Mouse (Mus musculus) natural killer cell, adult 2 months (primary cell): ENCODE data around the gene Cfap97d2.
A peak's percentile ranks its signal among the peaks of the same experiment; 100 is the strongest.

ENCODE experiments used
- DNase-seq, 2 experiments: peaks; one replicate each; pipeline ENCODE4 v3.0.0; 2022; ENCODE audit warnings: low spot score in 2 of 2

The Cfap97d2 gene

DNA sequence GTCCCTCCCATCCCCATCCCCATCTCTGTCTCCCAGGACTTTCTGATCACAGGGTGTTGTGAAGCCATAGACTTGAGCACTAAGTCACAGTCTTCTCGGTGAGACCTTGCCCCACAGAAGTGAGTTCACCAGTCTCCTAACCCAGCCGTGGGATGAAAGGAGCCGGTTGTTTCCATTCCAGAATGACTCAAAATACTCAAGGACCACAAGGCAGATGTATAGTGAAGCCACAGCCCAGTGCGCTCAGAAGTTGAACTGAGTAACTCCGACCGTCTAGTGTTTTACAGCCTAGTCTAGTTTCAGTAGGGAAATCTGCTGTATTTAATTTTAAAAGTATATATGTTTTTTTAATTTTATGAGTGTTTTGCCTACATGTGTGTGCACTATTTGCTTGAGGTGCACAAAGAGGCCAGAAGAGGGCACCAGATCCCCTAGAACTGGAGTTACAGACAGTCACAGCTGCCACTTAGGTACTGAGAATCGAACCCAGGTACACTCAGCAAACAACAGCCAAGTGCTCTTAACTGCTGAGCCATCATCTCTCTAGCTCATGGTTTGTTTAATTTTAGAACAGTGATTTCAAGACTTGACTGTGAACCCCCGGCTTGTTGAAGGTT is 18.5 kb upstream of the Cfap97d2 start:
- DNase-seq = peak in 1 of 2 experiments; percentile 28

DNA sequence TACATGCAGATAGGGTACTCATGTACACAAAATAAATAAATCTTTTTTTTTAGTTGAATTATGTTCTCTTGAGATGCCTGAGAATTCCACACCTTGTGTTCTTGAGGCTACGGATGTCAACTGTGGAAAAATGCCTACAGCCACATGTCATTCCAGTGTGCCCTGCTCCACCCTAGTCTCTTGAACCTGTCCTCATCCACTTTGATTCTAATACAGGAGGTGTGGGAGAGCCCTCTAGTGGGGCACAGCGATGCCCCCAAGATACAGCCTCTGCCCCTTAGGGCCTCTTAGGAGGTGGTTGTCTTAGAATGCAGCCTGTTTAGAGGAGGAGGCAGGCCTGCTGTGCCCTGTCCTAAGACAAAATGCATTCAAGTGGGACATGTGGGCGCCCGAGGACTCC is 17.7 kb upstream of the Cfap97d2 start:
- peak in 1 of 2 experiments; percentile 26 for DNase-seq

DNA sequence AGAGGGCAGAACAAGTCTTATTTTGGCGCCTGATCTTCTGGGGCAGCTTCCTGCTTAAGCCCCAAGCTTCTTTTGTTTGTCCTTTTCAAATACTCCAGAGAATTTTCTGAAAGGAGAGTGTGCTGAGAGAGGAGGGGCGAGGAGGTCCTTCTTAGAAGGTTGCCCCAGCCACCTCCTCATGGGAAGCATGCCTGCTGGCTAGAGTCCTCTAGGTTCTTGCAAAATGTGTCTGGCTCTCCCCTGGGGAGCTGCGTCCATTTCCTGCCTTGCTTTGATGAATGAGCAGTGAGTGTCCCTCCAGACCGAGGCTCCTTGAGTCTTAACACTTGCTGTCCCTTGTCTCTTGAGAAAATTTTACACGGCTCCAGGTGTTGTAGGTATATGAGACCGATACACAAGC is 17.2 kb upstream of the Cfap97d2 start:
- no peak for DNase-seq

DNA sequence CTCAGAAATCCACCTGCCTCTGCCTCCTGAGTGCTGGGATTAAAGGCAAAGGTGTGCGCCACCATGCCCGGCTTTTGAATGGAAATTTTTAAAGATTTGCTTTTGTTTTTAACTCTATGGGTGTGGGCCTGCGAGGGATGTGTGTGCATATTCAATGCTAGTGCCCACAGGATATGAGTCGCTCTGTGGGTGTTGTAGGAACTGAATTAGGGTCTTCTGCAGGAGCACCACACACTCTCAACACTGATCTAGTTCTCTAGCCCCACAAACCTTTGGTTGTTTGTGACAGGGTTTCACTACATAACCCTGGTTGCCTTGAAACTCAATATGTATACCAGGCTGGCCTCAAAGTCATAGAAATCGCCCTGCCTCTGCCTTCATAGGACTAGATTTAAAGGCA is 16.4 kb upstream of the Cfap97d2 start:
- DNase-seq = no peak

DNA sequence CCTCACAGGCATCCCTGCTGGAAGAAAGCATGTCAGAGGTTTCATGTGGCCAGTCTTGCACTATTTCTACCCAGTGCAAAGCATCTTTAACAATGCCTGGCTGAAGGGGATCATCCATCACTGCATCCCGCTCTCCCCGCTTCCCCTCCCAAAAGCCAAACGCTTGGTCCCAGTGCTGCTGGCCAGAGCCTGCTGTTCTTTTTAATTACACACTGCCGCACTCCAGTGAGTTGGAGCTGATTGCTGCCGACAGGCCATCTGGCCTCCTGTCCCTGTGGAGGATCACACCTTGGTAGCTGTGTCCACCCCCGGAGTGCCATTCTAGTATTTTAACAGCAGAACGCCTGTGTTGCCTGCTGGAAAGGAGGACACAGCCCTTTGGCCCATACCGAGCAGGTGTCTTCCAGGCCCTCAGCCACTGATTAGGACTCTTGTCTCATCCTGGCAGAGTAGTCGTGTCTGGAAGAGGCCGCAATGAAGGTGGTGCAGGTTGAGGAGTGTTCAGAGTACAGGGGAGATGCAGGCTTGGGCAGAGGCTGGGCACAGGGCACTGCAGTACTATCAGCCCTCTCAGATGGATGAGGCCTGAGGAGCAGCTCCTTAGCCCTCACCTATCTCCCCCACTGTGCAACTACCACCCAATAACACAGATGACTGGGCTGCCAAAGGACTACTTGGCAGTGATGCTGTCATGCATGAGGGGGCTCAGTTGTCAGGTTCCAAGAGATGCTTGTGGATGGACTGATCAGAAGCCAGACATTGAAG is 13.2 kb upstream of the Cfap97d2 start:
- DNase-seq = no peak

DNA sequence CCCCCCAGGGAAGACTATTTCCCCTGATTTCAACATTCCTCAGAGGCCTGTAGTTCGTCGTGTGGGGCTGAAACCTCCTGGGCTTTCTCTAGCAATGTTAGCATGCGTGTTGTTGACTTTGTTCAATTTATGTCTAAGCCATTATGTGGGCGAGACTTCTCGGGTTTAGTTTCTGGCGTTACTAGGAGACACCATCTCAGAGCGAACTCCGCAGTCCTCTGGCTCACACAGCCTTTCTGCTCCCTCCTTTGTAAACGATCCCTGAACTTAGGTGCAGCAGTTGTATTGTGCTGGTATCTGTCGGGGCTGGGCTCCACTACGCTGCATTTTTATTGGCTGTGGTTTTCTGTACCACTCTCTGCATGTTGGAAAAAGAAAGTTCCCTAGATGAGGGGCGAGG is 11.0 kb upstream of the Cfap97d2 start:
- DNase-seq = no peak

DNA sequence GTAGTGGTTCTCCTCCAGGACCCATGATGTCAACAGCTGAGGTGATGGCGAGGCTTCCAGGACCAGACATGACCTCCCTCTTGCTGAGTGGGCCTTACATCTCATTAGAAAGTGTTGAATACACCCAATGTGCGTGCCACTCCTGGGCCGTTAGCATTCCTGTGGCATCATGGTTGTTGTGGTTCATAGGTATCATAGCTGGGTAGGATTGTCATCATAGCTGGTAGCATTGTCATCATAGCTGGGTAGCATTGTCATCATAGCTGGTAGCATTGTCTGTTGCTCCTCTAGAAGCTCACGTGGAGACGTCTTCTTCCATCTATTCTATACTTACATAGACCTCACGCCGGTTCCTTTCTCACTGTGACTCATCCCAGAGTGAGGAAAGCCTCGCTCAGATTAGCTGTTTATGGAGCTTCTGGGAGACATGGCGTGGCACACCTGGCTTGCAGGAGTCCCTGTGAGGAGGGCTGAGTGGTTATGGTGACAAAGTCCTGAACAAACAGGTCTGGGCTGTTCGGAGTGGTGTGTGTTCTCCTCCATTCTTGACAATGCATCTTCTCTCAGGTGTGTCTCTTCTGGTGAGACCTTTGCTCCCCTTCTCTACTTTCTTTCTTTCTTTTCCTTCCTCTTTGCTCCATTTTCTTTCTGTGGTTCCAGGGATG is 10.4 kb upstream of the Cfap97d2 start:
- DNase-seq = no peak

DNA sequence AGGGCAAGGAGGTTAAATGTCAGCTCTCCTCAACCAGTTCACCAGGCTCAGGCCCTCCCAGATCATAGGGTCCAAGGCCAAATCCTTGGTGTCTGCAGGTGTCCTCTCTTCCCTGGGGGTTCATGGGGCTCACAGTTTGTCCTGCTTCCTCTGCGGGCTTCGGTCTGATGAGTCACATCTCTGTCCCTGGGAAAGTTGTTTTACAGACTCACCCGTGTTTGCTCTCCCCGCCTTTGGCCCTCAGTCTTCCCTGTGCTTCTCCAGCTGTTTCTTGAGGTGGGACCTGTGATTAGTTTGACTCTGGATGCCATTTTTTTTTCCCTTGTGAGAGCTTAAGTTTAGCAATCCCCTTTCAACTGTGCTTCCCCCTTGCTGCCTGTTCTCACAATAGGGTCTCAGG is 9.5 kb upstream of the Cfap97d2 start:
- no peak for DNase-seq

DNA sequence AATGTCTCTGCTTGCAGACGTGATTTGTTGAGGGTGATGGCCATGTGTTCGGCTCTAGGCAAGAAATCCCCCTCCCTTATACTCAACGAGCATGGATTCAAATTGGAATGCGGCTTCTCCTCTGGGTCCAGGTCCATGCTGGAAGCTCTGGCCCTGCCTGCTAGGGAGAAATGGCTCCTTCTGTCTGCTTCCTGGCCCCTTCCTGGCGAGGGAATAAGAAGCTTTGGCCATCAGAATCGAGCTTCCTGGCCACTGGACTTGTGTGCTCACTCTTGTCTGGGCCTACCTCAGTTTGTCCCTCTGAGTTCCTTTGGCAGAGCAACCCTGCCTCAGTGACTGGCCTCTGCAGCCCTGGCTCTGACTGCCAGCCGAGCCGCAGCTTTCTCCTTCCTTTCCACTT is 8.5 kb upstream of the Cfap97d2 start:
- DNase-seq = no peak

DNA sequence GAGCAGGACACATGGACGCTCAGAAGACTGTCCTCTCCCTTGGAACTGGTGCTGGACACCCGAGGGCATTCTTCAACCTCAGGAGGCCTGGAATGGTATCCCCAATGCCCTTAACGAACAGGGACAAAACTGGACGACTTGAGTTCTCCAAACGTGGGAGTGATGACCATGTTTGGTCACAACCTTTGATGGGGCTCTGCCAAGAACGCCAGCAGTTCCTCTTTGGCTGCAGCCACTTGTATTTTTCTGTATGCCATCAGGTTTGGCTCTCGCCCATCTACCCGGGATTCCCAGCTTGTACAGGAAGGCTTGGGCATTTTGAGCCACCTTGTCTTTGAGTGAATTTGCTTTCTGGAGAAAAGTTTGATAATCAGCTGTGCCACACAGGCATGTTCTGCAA is 8.0 kb upstream of the Cfap97d2 start:
- DNase-seq = no peak

DNA sequence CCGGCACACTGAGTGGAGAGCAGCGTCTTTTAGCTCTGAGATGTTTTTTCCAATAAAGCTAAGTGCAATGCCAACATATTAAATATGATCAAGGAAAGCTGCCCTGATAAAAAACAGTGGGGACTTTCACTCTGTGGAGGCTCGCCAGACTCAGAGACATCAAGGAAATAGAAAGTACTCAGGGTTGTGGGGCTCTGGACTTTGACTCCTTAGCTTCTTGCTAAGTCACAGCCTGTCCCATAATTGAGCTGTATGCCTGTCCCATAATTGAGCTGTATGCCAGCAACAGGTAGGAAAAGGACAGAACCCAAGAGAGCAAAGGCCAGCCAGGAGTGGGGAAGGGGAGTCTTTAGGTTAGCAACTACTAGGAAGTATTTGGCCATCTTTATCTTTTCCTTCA is 7.4 kb upstream of the Cfap97d2 start:
- no peak for DNase-seq

DNA sequence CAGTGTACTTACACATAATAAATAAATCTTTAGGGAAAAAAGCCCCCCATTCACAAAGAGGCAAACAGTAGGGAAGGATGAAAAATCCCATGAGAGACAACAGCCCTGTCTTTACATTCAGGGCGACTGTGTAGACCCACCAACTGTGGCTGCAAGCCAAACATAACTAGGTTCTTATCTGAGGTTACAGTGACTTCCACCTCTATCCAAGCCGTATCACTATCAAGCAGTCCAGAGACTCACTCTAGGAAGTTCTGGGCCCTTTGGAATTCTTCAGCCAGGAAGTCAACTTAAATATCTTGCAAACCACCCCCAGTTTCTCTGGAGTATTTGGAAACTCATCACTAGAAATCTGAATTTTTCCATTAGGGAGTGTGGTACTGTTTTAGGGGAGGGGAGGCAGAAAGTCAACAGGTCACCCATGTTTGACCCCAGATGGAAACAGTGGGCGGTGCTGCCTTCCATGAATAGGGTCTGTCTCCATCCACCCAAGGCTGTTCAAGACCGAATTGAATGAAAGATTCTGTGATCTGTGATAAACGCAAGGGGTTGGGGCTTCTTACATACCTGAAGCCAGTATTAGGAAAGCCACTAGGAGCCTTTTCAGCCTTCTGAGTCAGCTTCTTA is 6.3 kb upstream of the Cfap97d2 start:
- no peak for DNase-seq

DNA sequence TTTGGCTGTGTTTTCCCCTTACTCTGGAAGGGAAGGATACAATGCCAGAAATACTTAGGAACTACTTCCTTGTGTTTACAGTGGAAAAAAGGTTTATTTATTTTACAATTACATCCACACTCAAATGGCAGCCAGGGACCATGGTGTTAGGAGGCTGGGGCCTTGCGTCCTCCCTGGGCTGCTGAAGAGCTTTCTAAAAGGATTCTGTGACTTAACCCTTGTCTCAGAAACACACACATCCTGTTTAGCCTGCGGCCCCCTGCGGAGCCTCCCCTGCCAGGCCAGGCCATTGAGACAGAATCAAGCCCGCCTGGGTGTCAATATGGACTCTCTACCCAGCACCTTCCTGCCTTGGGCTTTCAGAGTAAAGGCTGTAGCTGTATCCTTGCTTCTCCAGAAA is 2.9 kb upstream of the Cfap97d2 start:
- DNase-seq = no peak

DNA sequence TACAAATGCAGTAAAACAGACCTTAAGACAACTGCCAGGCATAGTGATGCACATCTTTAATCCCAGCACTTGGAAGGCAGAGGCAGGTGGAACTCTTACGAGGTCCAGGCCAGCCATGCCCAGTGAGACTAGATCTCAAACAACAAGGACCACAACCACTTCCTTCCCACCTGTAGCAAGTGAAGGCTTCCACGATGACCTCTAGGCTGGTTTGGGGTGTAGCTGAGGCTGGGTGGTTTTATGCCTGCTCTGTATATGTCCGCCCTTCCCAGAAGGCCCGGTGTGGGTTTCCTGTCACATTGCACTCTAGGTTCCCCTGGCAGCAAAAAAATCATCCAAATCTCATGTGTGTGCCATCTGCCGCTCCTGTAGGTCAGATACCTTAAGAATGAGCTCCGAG is 1.9 kb upstream of the Cfap97d2 start:
- DNase-seq = peak; percentile 31 to 55

DNA sequence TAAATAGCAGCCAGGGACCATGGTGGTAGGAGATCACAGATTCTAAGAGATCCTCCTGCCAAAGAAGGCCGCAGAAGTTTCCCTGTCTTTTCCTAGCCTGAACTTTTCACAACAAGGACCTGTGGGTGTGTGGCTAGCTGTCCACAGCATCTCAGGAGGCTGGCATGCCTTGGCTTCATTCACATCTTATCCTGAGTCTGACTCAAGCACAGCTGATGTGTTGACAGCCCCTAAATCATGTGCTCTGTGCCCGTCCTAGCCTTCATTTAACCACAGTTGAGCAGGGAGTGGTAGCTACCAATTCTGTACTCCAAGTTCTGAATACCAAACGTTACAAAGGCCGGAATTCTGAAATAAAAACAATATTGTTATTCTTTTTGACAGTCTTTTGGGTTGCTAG is 1.4 kb upstream of the Cfap97d2 start:
- DNase-seq = no peak

DNA sequence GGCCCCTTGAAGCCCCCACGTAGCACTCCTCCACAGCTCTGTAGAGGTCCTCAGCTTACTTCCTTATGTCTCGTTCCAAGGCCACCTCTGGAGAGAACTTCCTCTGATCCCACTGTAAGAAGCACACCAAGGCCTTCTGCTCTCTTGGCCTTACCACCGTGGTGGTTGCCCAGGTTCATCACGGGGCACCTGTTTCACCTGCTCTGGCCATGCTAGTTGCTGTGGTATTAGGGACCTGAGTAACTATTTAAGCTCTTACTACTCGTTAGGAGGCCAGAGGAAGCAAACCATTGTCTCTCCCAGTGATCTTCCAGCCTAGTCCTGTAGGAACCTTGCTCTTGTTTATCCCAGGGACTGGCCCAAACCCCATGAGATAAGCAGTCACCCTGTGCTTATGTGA is 1.2 kb downstream of the Cfap97d2 start:
- no peak for DNase-seq

DNA sequence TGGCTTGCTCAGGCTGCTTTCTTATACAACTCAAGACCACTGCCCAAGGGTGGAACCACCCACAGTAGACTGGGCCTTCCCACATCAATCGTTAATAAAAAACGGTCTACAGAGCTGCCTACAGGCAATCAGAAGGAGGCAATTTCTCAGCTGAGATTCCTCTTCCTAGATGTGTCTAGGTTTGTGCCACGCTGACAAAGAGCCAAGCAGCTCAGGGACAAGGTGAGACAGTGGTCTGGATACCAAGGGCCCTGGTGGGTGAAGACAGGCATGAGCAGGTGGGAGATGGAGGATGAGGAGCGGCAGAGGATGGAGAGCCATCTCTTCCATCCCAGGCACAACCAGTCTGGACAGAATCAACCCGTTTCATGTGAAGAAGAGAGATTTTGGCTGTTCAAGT is 2.8 kb downstream of the Cfap97d2 start:
- DNase-seq = no peak

DNA sequence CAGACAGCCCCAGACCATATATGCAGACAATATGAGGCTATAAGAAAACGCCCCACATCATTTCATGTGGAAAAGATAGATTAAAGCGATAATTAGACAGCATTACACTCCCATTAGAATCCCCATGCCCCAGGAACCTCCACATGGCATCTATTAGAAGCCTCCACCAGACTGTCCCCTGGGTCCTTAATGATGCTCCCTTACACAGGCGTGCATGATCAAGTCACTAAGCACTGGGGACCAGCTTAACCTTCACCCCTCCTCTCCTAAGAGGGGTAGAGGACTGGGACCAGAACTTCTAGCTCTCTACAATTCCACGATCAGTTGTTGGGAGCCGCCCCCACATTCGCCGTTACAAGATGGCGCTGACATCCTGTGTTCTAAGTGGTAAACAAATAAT is 13.3 kb downstream of the Cfap97d2 start:
- DNase-seq = no peak

DNA sequence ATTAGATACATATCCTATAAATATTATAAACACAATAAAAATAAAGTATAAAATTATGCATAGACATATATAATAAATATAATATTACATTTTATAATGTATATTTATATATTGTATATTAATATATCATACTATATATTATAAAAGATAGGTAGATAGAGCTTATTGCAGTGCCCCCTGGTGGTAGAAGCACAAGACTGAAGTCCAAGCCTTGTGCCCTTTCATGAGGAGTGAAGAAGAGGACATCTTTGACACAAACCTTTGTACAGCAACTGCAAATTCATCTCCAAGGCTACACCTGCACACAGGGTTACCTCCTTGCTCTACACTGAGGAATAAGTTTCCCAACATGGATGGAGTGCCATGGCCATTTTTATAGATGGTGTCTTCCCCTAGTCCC is 20.0 kb downstream of the Cfap97d2 start:
- DNase-seq = peak; percentile 39 to 66

DNA sequence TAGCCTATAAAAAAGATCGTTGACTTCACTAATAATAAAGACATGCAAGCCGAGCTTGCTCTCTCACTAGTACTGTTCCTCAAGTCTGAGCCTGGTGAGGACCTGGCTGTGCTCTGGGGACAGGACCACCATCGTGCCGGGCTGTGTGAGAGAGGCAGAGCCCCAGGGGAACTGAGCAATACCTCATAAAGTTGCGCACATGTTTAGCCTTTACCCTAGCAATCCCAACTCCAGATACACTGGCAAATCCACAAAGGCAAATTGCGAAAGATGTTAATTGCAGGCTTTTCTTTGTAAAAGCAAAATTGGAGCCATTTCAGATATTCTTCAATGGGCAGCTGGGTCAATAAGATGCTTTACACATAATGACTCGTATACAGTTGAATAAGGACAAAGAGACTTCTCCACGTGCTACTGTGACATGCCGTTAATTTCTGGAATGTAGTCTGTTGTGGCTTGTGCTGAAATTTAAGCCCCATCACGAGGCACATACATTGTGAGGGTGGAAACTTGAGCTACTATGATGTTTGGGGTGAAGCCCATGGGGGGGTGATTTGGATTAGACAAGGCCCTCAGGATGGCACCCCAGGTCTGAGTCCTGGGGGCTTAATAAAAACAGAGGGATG is 21.9 kb downstream of the Cfap97d2 start:
- no peak for DNase-seq

DNA sequence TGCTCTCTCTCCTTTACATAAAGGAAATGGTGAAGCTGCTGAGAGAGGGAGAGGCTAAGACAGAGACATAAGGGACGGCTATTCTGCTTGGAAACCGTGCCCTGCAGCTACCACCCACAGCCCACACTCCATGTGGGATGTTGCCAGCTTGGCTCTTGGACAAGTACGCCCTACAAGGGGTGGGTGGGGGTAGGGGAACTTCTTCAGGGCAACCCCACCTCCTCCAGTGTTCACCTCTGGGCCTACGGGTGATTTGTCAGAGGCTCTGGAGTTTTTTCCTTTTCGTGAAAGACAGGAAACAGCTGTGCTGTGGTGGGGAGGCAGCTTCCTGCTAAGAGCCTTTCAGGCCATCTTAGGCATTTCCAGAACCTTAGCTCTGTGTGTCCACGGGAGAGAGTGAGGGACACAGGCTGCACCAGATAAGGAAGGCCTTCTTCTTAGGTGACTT is 34.7 kb downstream of the Cfap97d2 start:
- no peak for DNase-seq
